Mouse (Mus musculus): ENCODE measurements around the gene Akap1. TPM values are rescaled to one million over a fixed set of nuclear protein-coding genes. Genes with fewer than 3 reads are reported as not detected.

Akap1 gene
- polyA plus RNA-seq, 1 experiment from 2014 or later = 22.2 TPM

GRCm38 (mm10) chr11:88873027-88873666 lies 8.8 kb upstream of the Akap1 start:
- WGBS = 5% methylated on average over 20 of the region's 20 CpGs
- no peaks in the 10 kb centered on the region for H3K36me3 ChIP-seq

GRCm38 (mm10) chr11:88869443-88869842 lies 5.1 kb upstream of the Akap1 start:
- no peak for ATAC-seq (replicated peaks; ENCODE audit: low FRiP score)
- no peak overlapping the region for H3K4me2 ChIP-seq
- no peak overlapping the region for H3K9ac ChIP-seq
- no peak overlapping the region for H3K27ac ChIP-seq
- 67% methylated on average over 2 of the region's 2 CpGs for WGBS
- H3K4me1 ChIP-seq = peaks cover 12% of the 10 kb centered on the region
- H3K27me3 ChIP-seq = peaks cover 21% of the 10 kb centered on the region
- no peaks in the 10 kb centered on the region for H3K9me3 ChIP-seq (replicated peaks)
- H3K4me3 ChIP-seq (replicated peaks) = no peak overlapping the region
- no peaks in the 10 kb centered on the region for H3K36me3 ChIP-seq

More at GRCm38 (mm10) chr11:88873027-88873666, 8.8 kb upstream of the Akap1 start:
- Histone ChIP-seq H3K27me3 (peaks cover 19% of the 10 kb centered on the region), H3K27ac (no peak overlapping the region), H3K4me3 (replicated peaks) (peak overlapping the region; percentile 37), H3K9me3 (replicated peaks) (no peaks in the 10 kb centered on the region), H3K4me1 (peaks cover 6% of the 10 kb centered on the region), H3K4me2 (peak overlapping the region; percentile 67), H3K9ac (0 out of 2 replicates have a peak overlapping the region, but pooled peaks have one; percentile 14)
- 0 out of 2 replicates have a peak, but pooled peaks have one; percentile 22 for ATAC-seq (replicated peaks; ENCODE audit: low FRiP score)

- Histone ChIP-seq H3K27me3 (peaks cover 7% of the 10 kb centered on the region; the same call in 1 of the 2 replicates), H3K4me1 (peaks cover 28% of the 10 kb centered on the region), H3K9ac (peak overlapping the region; percentile 77), H3K27ac (peak overlapping the region; percentile 71), H3K4me3 (replicated peaks) (peak overlapping the region; percentile 75), H3K4me2 (peak overlapping the region; percentile 86), H3K36me3 (no peaks in the 10 kb centered on the region), H3K9me3 (replicated peaks) (no peaks in the 10 kb centered on the region)
- under 1% methylated on average over 49 of the region's 49 CpGs for WGBS
- ATAC-seq (replicated peaks; ENCODE audit: low FRiP score) = peak; percentile 50
Observed at GRCm38 (mm10) chr11:88863904-88864457, 405 bp downstream of the Akap1 start.

- no peak overlapping the region for H3K27ac ChIP-seq
- H3K9ac ChIP-seq = peak overlapping the region; percentile 77
- H3K4me3 ChIP-seq (replicated peaks) = peak overlapping the region; percentile 75
- peaks cover 4% of the 10 kb centered on the region; the same call in 1 of the 2 replicates for H3K27me3 ChIP-seq
- H3K4me1 ChIP-seq = peaks cover 28% of the 10 kb centered on the region
- no peak for ATAC-seq (replicated peaks; ENCODE audit: low FRiP score)
- under 1% methylated on average over 32 of the region's 32 CpGs for WGBS
- peak overlapping the region; percentile 86 for H3K4me2 ChIP-seq
- no peaks in the 10 kb centered on the region for H3K9me3 ChIP-seq (replicated peaks)
- H3K36me3 ChIP-seq = no peaks in the 10 kb centered on the region
Observed at GRCm38 (mm10) chr11:88863071-88863903, 1.1 kb downstream of the Akap1 start.

GRCm38 (mm10) chr11:88862355-88862754 lies 2.0 kb downstream of the Akap1 start:
- H3K27ac ChIP-seq = no peak overlapping the region
- no peaks in the 10 kb centered on the region for H3K9me3 ChIP-seq (replicated peaks)
- H3K27me3 ChIP-seq = no peaks in the 10 kb centered on the region
- no peak overlapping the region for H3K9ac ChIP-seq
- peaks cover 32% of the 10 kb centered on the region for H3K4me1 ChIP-seq
- H3K4me3 ChIP-seq (replicated peaks) = peak overlapping the region; percentile 75
- WGBS = 73% methylated on average over 2 of the region's 2 CpGs
- H3K36me3 ChIP-seq = no peaks in the 10 kb centered on the region
- no peak for ATAC-seq (replicated peaks; ENCODE audit: low FRiP score)
- H3K4me2 ChIP-seq = peak overlapping the region; percentile 86

- H3K4me1 ChIP-seq = peaks cover 45% of the 10 kb centered on the region
- H3K4me3 ChIP-seq (replicated peaks) = no peak overlapping the region
- 58% methylated on average over 3 of the region's 3 CpGs for WGBS
- ATAC-seq (replicated peaks; ENCODE audit: low FRiP score) = no peak
- no peaks in the 10 kb centered on the region for H3K36me3 ChIP-seq
- H3K27ac ChIP-seq = no peak overlapping the region
- H3K9ac ChIP-seq = no peak overlapping the region
- no peak overlapping the region for H3K4me2 ChIP-seq
- no peaks in the 10 kb centered on the region for H3K9me3 ChIP-seq (replicated peaks)
- H3K27me3 ChIP-seq = no peaks in the 10 kb centered on the region
Observed at GRCm38 (mm10) chr11:88861060-88861459, 3.3 kb downstream of the Akap1 start.

- 76% methylated on average over 3 of the region's 3 CpGs for WGBS
Observed at GRCm38 (mm10) chr11:88860641-88861040, 3.7 kb downstream of the Akap1 start.

GRCm38 (mm10) chr11:88857311-88858005 lies 6.9 kb downstream of the Akap1 start:
- Histone ChIP-seq H3K9me3 (replicated peaks) (no peaks in the 10 kb centered on the region), H3K4me3 (replicated peaks) (no peak overlapping the region), H3K36me3 (peaks cover under 1% of the 10 kb centered on the region; the same call in 1 of the 2 replicates), H3K4me1 (peaks cover 34% of the 10 kb centered on the region), H3K27ac (peak overlapping the region; percentile 11), H3K27me3 (no peaks in the 10 kb centered on the region), H3K9ac (no peak overlapping the region), H3K4me2 (no peak overlapping the region)
- 41% methylated on average over 3 of the region's 3 CpGs for WGBS
- ATAC-seq (replicated peaks; ENCODE audit: low FRiP score) = no peak

More at GRCm38 (mm10) chr11:88860641-88861040, 3.7 kb downstream of the Akap1 start:
- Histone ChIP-seq H3K36me3 (no peaks in the 10 kb centered on the region), H3K4me3 (replicated peaks) (no peak overlapping the region), H3K9ac (no peak overlapping the region), H3K4me1 (peaks cover 49% of the 10 kb centered on the region), H3K4me2 (no peak overlapping the region), H3K9me3 (replicated peaks) (no peaks in the 10 kb centered on the region), H3K27ac (no peak overlapping the region), H3K27me3 (no peaks in the 10 kb centered on the region)
- no peak for ATAC-seq (replicated peaks; ENCODE audit: low FRiP score)

- Histone ChIP-seq H3K9ac (no peak overlapping the region), H3K36me3 (peaks cover 8% of the 10 kb centered on the region; the same call in 1 of the 2 replicates), H3K4me3 (replicated peaks) (no peak overlapping the region), H3K27ac (peak overlapping the region; percentile 50; the same call in 1 of the 2 replicates), H3K4me2 (no peak overlapping the region), H3K4me1 (peaks cover 30% of the 10 kb centered on the region), H3K9me3 (replicated peaks) (no peaks in the 10 kb centered on the region), H3K27me3 (no peaks in the 10 kb centered on the region)
- 0 out of 2 replicates have a peak, but pooled peaks have one; percentile 55 for ATAC-seq (replicated peaks; ENCODE audit: low FRiP score)
- 55% methylated on average over 2 of the region's 2 CpGs for WGBS
Observed at GRCm38 (mm10) chr11:88856383-88856782, 8.0 kb downstream of the Akap1 start.

GRCm38 (mm10) chr11:88855795-88856194 lies 8.6 kb downstream of the Akap1 start:
- Histone ChIP-seq H3K27me3 (no peaks in the 10 kb centered on the region), H3K9ac (no peak overlapping the region), H3K36me3 (peaks cover 8% of the 10 kb centered on the region; the same call in 1 of the 2 replicates), H3K27ac (no peak overlapping the region), H3K4me1 (peaks cover 35% of the 10 kb centered on the region), H3K4me2 (no peak overlapping the region), H3K9me3 (replicated peaks) (no peaks in the 10 kb centered on the region), H3K4me3 (replicated peaks) (no peak overlapping the region)
- ATAC-seq (replicated peaks; ENCODE audit: low FRiP score) = no peak
- 53% methylated on average over 4 of the region's 4 CpGs for WGBS

- no peak overlapping the region for H3K27ac ChIP-seq
- H3K4me1 ChIP-seq = peaks cover 43% of the 10 kb centered on the region
- no peak overlapping the region for H3K9ac ChIP-seq
- H3K36me3 ChIP-seq = peaks cover 8% of the 10 kb centered on the region; the same call in 1 of the 2 replicates
- 94% methylated on average over 2 of the region's 2 CpGs for WGBS
- no peaks in the 10 kb centered on the region for H3K27me3 ChIP-seq
- no peak overlapping the region for H3K4me2 ChIP-seq
- H3K9me3 ChIP-seq (replicated peaks) = no peaks in the 10 kb centered on the region
- no peak overlapping the region for H3K4me3 ChIP-seq (replicated peaks)
- no peak for ATAC-seq (replicated peaks; ENCODE audit: low FRiP score)
Observed at GRCm38 (mm10) chr11:88853588-88853987, 10.8 kb downstream of the Akap1 start.

Measured in kidney, embryonic 15.5 days (tissue).